Mouse (Mus musculus): Measurements from ENCODE around the gene Gng7. TPM values are rescaled to one million over a fixed set of nuclear protein-coding genes. Genes with fewer than 3 reads are reported as not detected.

Gene Gng7
- total and polyA plus RNA-seq, 3 experiments: 0.24 to 0.47 TPM; not detected in 1

DNA sequence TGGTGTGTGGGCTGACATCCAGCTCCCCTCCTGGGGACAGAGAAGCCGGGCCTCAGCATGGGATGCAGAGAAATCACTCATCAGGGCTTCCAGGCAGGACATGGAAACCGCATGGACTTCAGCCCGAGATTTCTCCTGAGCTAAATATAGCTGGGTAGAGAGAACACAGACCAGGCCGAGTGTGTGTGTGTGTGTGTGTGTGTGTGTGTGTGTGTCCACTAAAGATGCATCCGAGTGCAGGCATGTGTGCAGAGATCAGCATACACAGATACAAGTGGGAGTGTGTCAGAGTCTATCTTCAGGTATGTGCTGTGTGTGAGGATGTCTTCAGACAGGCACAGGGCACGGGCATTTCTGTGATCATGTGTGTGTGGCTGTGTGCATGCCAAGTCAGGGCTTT is 59.9 kb downstream of the Gng7 start:
- no peak overlapping the region for H3K27ac ChIP-seq (ENCODE audit: insufficient read depth, low read depth)
- H3K9ac ChIP-seq (ENCODE audit: insufficient read depth, low read depth): no peak overlapping the region
- no peak for TF ChIP-seq EP300 (IDR thresholded peaks at IDR 0.05; ENCODE audit: low read length)
- TF ChIP-seq ZMIZ1 (IDR thresholded peaks at IDR 0.05; ENCODE audit: low read depth, low read length): no peak
- no peak for TF ChIP-seq ETS1 (conservative IDR thresholded peaks at IDR 0.05; ENCODE audit: low read depth, low read length)
- no peak for TF ChIP-seq PAX5 (IDR thresholded peaks at IDR 0.05; ENCODE audit: low read length)
- no peak for TF ChIP-seq ELF1 (IDR thresholded peaks at IDR 0.05; ENCODE audit: low read depth, low read length)
- no peak for TF ChIP-seq JUN (IDR thresholded peaks at IDR 0.05; ENCODE audit: insufficient read depth, low read depth, low read length)
- no peak for TF ChIP-seq MAFK (IDR thresholded peaks at IDR 0.05; ENCODE audit: insufficient replicate concordance, low read length)
- TF ChIP-seq UBTF (IDR thresholded peaks at IDR 0.05; ENCODE audit: low read depth, low read length): no peak
- no peak for TF ChIP-seq NRF1 (IDR thresholded peaks at IDR 0.05; ENCODE audit: low read depth, low read length)
- TF ChIP-seq POLR2AphosphoS2 (IDR thresholded peaks at IDR 0.05; ENCODE audit: low read depth, low read length): no peak
- TF ChIP-seq NELFE (IDR thresholded peaks at IDR 0.05; ENCODE audit: low read depth, low read length): no peak
- no peak for TF ChIP-seq E2F4 (IDR thresholded peaks at IDR 0.05; ENCODE audit: insufficient replicate concordance, low read depth, low read length)
- TF ChIP-seq SMC3 (IDR thresholded peaks at IDR 0.05; ENCODE audit: low read depth, low read length): no peak
- TF ChIP-seq ZKSCAN1 (IDR thresholded peaks at IDR 0.05; ENCODE audit: borderline replicate concordance, low read depth, low read length): no peak
- TF ChIP-seq CHD2 (IDR thresholded peaks at IDR 0.05; ENCODE audit: low read length): no peak
- no peak for TF ChIP-seq CHD1 (IDR thresholded peaks at IDR 0.05; ENCODE audit: low read depth, low read length)
- H3K27me3 ChIP-seq (replicated peaks): peaks cover 4% of the 10 kb centered on the region
- no peaks in the 10 kb centered on the region for H3K36me3 ChIP-seq (replicated peaks in 1 of 2; ENCODE audit: control insufficient read depth in 1 of 2, insufficient read depth in 1 of 2, low read length in 1 of 2)
- H3K4me2 ChIP-seq (ENCODE audit: insufficient read depth, low read depth, poor library complexity, severe bottlenecking): no peak overlapping the region
- dilution Hi-C loops (cut with MboI; ENCODE audit: extremely low pct_ligation_motif_present, extremely low pct_unique_long_range_greater_than_20kb, low sequenced_read_pairs) (no loop called here), in situ Hi-C loops (cut with MboI; ENCODE audit: low pct_ligation_motif_present, low pct_unique_long_range_greater_than_20kb, low sequenced_read_pairs) (no loop called here)
- no peaks in the 10 kb centered on the region for H3K9me3 ChIP-seq (replicated peaks; ENCODE audit: low read length)
- H3K4me1 ChIP-seq (ENCODE audit: control insufficient read depth in 1 of 2, insufficient read depth in 2 of 2): peaks cover 4 to 15% of the 10 kb centered on the region in 2 experiments; a peak in 3 of 4 replicates
- no peak overlapping the region for H3K4me3 ChIP-seq (replicated peaks in 1 of 3; ENCODE audit: low read depth in 2 of 3, low read length in 2 of 3, poor library complexity in 1 of 3)
- H3K79me2 ChIP-seq (replicated peaks; ENCODE audit: control insufficient read depth, extremely low read depth, insufficient read depth, poor library complexity, severe bottlenecking): no peaks in the 10 kb centered on the region
- no peak for DNase-seq (ENCODE audit: extremely low read depth)

DNA sequence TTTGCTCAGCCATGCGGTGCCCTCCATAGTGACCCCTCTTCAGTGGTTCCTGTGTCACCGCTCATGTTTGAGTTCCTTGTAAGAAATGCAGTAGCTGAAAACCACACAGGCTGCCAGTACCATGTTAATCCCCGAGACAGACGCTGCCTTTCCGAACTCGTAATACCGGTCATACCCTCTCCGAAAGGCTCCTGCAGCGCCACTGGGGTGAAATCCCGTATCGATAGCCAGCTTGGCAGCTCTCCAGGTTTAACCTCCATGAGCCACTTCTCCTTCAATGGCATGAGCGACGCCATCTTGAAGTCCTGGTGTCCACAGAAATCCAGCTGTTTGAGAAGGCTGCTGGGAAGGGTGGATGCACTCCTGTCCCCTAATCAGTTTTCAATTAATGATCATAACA is 60.3 kb downstream of the Gng7 start:
- dilution Hi-C loops (cut with MboI; ENCODE audit: extremely low pct_ligation_motif_present, extremely low pct_unique_long_range_greater_than_20kb, low sequenced_read_pairs): no loop called here
- no peak for TF ChIP-seq MAZ (IDR thresholded peaks at IDR 0.05; ENCODE audit: low read depth, low read length)
- TF ChIP-seq CHD1 (IDR thresholded peaks at IDR 0.05; ENCODE audit: low read depth, low read length): no peak
- no peak for TF ChIP-seq ZMIZ1 (IDR thresholded peaks at IDR 0.05; ENCODE audit: low read depth, low read length)
- TF ChIP-seq MEF2A (IDR thresholded peaks at IDR 0.05; ENCODE audit: borderline replicate concordance, low read depth, low read length): no peak
- TF ChIP-seq EP300 (IDR thresholded peaks at IDR 0.05; ENCODE audit: low read length): no peak
- TF ChIP-seq POLR2AphosphoS2 (IDR thresholded peaks at IDR 0.05; ENCODE audit: low read depth, low read length): no peak
- TF ChIP-seq USF1 (IDR thresholded peaks at IDR 0.05; ENCODE audit: low read depth, low read length): no peak
- DNase-seq (ENCODE audit: extremely low read depth): no peak
- Histone ChIP-seq H3K4me3 (replicated peaks in 1 of 3; ENCODE audit: low read depth in 2 of 3, low read length in 2 of 3, poor library complexity in 1 of 3) (no peak overlapping the region), H3K9ac (ENCODE audit: insufficient read depth, low read depth) (no peak overlapping the region), H3K4me2 (ENCODE audit: insufficient read depth, low read depth, poor library complexity, severe bottlenecking) (no peak overlapping the region), H3K4me1 (ENCODE audit: control insufficient read depth in 1 of 2, insufficient read depth in 2 of 2) (peaks cover 4 to 19% of the 10 kb centered on the region in 2 experiments; a peak in 3 of 4 replicates), H3K27me3 (replicated peaks) (peaks cover 7% of the 10 kb centered on the region), H3K27ac (ENCODE audit: insufficient read depth, low read depth) (no peak overlapping the region), H3K9me3 (replicated peaks; ENCODE audit: low read length) (no peaks in the 10 kb centered on the region), H3K36me3 (replicated peaks in 1 of 2; ENCODE audit: control insufficient read depth in 1 of 2, insufficient read depth in 1 of 2, low read length in 1 of 2) (no peaks in the 10 kb centered on the region), H3K79me2 (replicated peaks; ENCODE audit: control insufficient read depth, extremely low read depth, insufficient read depth, poor library complexity, severe bottlenecking) (no peaks in the 10 kb centered on the region)
- in situ Hi-C loops (cut with MboI; ENCODE audit: low pct_ligation_motif_present, low pct_unique_long_range_greater_than_20kb, low sequenced_read_pairs): no loop called here

Measured in CH12.LX (cell line).